Mouse (Mus musculus): ENCODE data around the gene Sat1. TPM values are rescaled to one million over a fixed set of nuclear protein-coding genes. Genes with fewer than 3 reads are reported as not detected.

The Sat1 gene
- polyA plus RNA-seq, 1 experiment, result 117 TPM

DNA sequence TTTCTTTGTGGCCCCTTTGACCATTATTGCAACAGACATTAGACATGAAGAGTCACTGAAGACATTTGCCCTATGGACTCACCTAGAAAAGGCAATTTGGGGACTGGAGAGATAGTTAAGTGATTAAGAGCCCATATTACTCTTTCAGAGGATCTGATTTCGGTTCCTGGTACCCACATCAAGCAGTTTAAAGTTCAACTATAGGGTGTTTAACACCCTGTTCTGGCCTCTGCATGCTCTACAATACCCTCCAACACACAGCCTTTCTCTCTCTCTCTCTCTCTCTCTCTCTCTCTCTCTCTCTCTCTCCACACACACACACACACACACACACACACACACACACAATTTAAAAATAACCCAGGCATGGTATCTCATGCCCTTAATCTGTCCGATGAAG lies 38.6 kb downstream of the Sat1 start:
- Histone ChIP-seq H3K4me3 (ENCODE audit: insufficient read depth, low read depth, low read length) (no peak overlapping the region), H3K4me1 (ENCODE audit: control insufficient read depth, insufficient read depth, insufficient read length, low read length) (no peaks in the 10 kb centered on the region), H3K27ac (replicated peaks; ENCODE audit: low read depth, low read length) (peak overlapping the region; percentile 17; the same call in 1 of the 2 replicates)

DNA sequence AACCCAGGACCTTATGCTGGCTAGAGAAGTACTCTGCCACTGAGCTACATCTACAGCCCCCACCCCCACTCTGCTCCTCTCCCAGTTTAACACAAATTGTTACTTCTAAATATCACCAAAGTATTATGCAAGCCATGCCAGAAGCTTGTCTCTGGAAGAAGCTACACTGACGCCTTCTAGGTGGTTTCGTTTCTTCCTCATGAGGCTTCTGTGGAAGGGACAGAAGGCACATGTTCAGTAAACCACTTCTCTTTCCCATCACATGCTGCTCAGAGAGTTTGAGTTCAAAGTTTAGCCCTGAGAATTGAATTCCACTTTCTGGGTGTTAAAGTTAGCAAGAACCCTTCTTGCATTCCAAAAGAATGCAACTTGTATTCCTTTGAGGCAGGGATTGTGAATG lies 39.0 kb downstream of the Sat1 start:
- peak overlapping the region; percentile 17; the same call in 1 of the 2 replicates for H3K27ac ChIP-seq (replicated peaks; ENCODE audit: low read depth, low read length)
- no peak overlapping the region for H3K4me3 ChIP-seq (ENCODE audit: insufficient read depth, low read depth, low read length)
- H3K4me1 ChIP-seq (ENCODE audit: control insufficient read depth, insufficient read depth, insufficient read length, low read length), result no peaks in the 10 kb centered on the region

DNA sequence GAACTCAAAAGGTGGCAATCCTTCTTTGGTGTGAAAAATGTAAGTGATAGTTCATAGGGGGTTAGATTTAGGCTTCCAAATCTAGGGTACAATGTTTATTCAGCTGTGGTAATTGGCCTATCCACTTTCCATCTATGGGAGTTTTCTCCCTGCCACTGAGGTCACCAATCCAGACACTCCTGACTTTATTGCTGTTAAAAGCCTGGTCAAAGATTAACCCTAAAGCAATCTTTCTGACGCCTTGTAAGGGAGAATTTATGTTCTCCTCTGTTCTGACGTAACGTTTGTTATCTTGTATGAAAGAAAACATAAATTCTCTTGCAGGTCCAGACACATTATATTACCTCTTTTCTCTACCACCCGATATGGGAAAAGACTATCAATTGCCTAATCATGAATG lies 40.7 kb downstream of the Sat1 start:
- Histone ChIP-seq H3K27ac (replicated peaks; ENCODE audit: low read depth, low read length) (no peak overlapping the region), H3K4me1 (ENCODE audit: control insufficient read depth, insufficient read depth, insufficient read length, low read length) (no peaks in the 10 kb centered on the region), H3K4me3 (ENCODE audit: insufficient read depth, low read depth, low read length) (no peak overlapping the region)

DNA sequence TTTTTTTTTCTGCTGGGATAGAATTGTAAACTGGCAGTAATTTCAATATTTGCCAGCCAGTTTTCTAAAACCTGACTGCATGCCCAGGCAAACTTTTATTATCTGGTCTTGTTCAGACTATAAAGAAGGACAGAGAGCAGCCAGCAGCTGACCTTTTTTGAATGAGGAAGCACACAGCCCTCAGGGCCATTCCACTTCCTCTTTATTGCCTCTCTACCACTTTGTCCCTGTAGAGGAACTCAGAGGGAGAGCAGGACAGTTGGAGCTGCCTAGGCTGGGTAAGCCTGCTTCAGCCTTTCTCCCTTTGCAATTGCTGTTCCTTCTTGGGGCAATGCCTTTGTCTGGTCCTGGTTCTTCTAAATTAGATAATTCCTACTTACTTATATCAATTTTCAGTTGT lies 43.9 kb downstream of the Sat1 start:
- Histone ChIP-seq H3K27ac (replicated peaks; ENCODE audit: low read depth, low read length) (no peak overlapping the region), H3K4me1 (ENCODE audit: control insufficient read depth, insufficient read depth, insufficient read length, low read length) (no peaks in the 10 kb centered on the region), H3K4me3 (ENCODE audit: insufficient read depth, low read depth, low read length) (no peak overlapping the region)

DNA sequence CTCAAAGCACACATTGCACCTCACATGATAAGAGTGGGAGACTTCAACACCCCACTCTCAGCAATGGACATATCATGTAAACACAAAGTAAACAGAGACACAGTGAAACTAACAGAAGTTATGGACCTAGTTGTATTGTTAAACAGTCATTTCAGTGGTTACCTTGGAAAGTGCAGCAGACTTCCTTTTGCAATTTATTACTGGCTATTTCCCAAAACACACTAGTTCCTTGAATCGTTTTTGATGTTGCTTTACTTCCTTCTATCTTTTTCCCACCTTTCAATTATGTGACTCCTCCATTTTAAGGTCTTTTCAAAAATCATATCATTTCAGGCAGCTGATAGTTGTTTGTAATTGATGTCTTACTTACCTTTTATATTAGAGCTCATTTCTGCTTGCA lies 44.5 kb downstream of the Sat1 start:
- Histone ChIP-seq H3K27ac (replicated peaks; ENCODE audit: low read depth, low read length) (no peak overlapping the region), H3K4me3 (ENCODE audit: insufficient read depth, low read depth, low read length) (no peak overlapping the region), H3K4me1 (ENCODE audit: control insufficient read depth, insufficient read depth, insufficient read length, low read length) (no peaks in the 10 kb centered on the region)

DNA sequence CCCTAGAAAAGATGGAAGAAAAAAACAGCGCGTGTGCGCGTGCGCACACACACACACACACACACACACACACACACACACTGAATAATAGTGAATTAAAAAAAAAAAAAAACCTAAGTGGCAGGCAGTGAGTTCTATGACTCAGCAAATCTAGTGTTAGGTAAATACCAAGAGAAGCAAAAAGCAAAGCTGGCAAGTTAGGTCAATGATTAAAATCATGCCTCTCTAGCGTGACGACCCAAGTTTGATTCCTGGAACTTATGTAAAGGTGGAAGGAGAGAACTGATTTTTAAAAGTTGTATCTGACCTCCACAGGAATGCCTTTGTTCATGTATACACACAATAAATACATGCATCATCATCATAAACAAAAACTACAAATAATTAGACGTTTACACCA lies 46.4 kb downstream of the Sat1 start:
- no peaks in the 10 kb centered on the region for H3K4me1 ChIP-seq (ENCODE audit: control insufficient read depth, insufficient read depth, insufficient read length, low read length)
- no peak overlapping the region for H3K27ac ChIP-seq (replicated peaks; ENCODE audit: low read depth, low read length)
- no peak overlapping the region for H3K4me3 ChIP-seq (ENCODE audit: insufficient read depth, low read depth, low read length)

DNA sequence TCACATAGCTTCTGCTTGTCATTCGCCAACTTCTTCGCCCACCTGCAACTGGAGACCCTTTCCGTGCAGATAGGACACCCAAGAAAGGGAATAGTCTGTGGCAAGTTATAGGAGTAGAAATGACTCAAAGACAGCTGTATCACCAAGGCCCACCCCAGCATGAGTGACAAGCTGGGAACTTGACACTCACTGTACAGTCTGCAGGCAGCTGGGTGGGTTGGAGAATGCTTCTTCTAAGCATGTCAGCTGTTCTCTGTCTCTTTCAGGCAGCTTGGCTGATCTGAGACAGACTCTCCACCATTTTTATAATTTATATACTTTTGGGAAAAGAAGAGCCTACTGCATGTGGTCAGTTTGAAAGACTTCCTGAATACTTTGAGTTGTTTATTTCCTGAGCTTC lies 48.6 kb downstream of the Sat1 start:
- no peaks in the 10 kb centered on the region for H3K4me1 ChIP-seq (ENCODE audit: control insufficient read depth, insufficient read depth, insufficient read length, low read length)

DNA sequence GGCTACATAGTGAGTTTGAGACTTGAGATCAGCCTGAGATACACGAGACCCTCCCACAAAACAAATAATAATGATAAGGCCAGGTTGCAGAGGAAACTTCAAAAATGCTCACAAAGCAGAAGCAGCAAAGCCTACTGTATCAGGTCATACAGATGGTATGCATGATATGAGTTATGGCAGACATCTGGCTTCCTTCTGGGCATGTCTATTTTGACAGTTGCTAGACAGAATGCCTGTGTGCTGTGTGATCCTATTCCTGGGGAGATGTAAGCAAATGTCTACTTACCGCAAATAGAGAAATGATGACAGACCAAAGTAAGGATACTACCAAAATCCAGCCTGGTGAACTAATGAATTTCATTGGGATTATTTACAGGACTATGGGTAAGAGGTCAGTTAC lies 49.9 kb downstream of the Sat1 start:
- no peak overlapping the region for H3K27ac ChIP-seq (replicated peaks; ENCODE audit: low read depth, low read length)
- H3K4me3 ChIP-seq (ENCODE audit: insufficient read depth, low read depth, low read length), result no peak overlapping the region
- no peaks in the 10 kb centered on the region for H3K4me1 ChIP-seq (ENCODE audit: control insufficient read depth, insufficient read depth, insufficient read length, low read length)

More for the DNA sequence above, 48.6 kb downstream of the Sat1 start:
- no peak overlapping the region for H3K27ac ChIP-seq (replicated peaks; ENCODE audit: low read depth, low read length)
- no peak overlapping the region for H3K4me3 ChIP-seq (ENCODE audit: insufficient read depth, low read depth, low read length)

DNA sequence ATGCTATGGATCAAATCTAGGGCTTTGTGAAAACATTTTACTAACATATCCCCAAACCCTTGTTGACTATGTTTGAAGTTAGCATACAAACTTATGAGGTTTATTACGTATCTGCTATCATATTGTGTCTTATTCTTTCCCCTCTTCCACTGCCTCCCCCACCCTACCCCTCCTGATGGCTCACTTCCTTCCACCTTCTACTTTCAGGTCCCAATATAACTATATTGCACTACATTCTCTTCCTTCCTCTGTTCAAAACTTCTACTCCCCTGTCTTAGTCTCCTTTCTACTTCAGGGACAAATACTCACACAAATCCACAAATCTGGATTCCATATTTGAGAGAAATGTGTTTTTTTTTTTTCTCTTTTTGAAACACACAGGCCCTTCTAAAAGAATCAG lies 52.7 kb downstream of the Sat1 start:
- Histone ChIP-seq H3K27ac (replicated peaks; ENCODE audit: low read depth, low read length) (no peak overlapping the region), H3K4me3 (ENCODE audit: insufficient read depth, low read depth, low read length) (no peak overlapping the region), H3K4me1 (ENCODE audit: control insufficient read depth, insufficient read depth, insufficient read length, low read length) (no peaks in the 10 kb centered on the region)

Other genes with a start within 250 kb of the Sat1 start
- gene Magea8, start 220.6 kb downstream of the Sat1 start, polyA plus RNA-seq (2012; ENCODE audit: insufficient read depth, insufficient read length, missing spikeins), result not detected in 2 replicates
- gene Magea5, start 153.3 kb downstream of the Sat1 start, polyA plus RNA-seq (2012; ENCODE audit: insufficient read depth, insufficient read length, missing spikeins), result not detected in 2 replicates
- gene Magea1, start 126.7 kb downstream of the Sat1 start, polyA plus RNA-seq (2012; ENCODE audit: insufficient read depth, insufficient read length, missing spikeins), result not detected in 2 replicates
- not detected in 2 replicates for gene Magea2, start 122.8 kb downstream of the Sat1 start, polyA plus RNA-seq (2012; ENCODE audit: insufficient read depth, insufficient read length, missing spikeins)
- gene Cldn34b2, start 88.0 kb downstream of the Sat1 start, polyA plus RNA-seq (2012; ENCODE audit: insufficient read depth, insufficient read length, missing spikeins), result not detected in 2 replicates
- gene Acot9, start 46.0 kb upstream of the Sat1 start, polyA plus RNA-seq (2012; ENCODE audit: insufficient read depth, insufficient read length, missing spikeins), result 68.1 and 81.0 TPM in 2 replicates
- 30.6 and 41.9 TPM in 2 replicates for gene Prdx4, start 124.3 kb upstream of the Sat1 start, polyA plus RNA-seq (2012; ENCODE audit: insufficient read depth, insufficient read length, missing spikeins)